Mouse (Mus musculus) neural tube, embryonic 10.5 days (tissue): ENCODE measurements around the gene Tax1bp1.

Source experiments
- DNase-seq: peaks from one replicate; pipeline ENCODE4 v3.0.0-alpha.2; 2017; ENCODE audit warnings: low spot score; ENCODE audit errors: extremely low spot score

The Tax1bp1 gene

GRCm38 (mm10) chr6:52796035-52796598 lies 82.6 kb downstream of the Tax1bp1 start:
- no peak for DNase-seq

- DNase-seq, result no peak
Measured at GRCm38 (mm10) chr6:52796691-52797090, 83.2 kb downstream of the Tax1bp1 start.

GRCm38 (mm10) chr6:52797252-52797800 lies 83.8 kb downstream of the Tax1bp1 start:
- DNase-seq, result no peak

- no peak for DNase-seq
Measured at GRCm38 (mm10) chr6:52802181-52802580, 88.7 kb downstream of the Tax1bp1 start.

- no peak for DNase-seq
Measured at GRCm38 (mm10) chr6:52805237-52805856, 91.8 kb downstream of the Tax1bp1 start.
